Mouse (Mus musculus) embryonic facial prominence, embryonic 13.5 days (tissue): Measurements from ENCODE around the gene S100a2. TPM values are rescaled to one million over a fixed set of nuclear protein-coding genes. Genes with fewer than 3 reads are reported as not detected.
A peak's percentile ranks its signal among the peaks of the same experiment; 100 is the strongest.

Source experiments
- ATAC-seq: fragments of 200-750 bp; cut with Nextera tagmentation; 2 replicates; pipeline ENCODE4 v1.8.0; 2017; ENCODE audit warnings: low read depth; ENCODE audit not compliant: insufficient number of reproducible peaks, insufficient read depth, low FRiP score, low TSS enrichment
- H3K27ac ChIP-seq: fragments of 300-500 bp; sonication (generic); 2 replicates; pipeline ENCODE4 v1.5.1; 2015; ENCODE audit warnings: moderate library complexity, mild to moderate bottlenecking, inconsistent platforms
- H3K27me3 ChIP-seq: fragments of 300-500 bp; sonication (generic); 2 replicates; pipeline ENCODE4 v1.6.1; 2015; ENCODE audit warnings: mild to moderate bottlenecking, inconsistent platforms
- H3K36me3 ChIP-seq: fragments of 300-500 bp; sonication (generic); 2 replicates; pipeline ENCODE4 v1.6.1; 2015; ENCODE audit warnings: mild to moderate bottlenecking, inconsistent platforms
- H3K4me1 ChIP-seq: fragments of 300-500 bp; sonication (generic); 2 replicates; pipeline ENCODE4 v1.6.1; 2015; ENCODE audit warnings: inconsistent platforms
- H3K4me2 ChIP-seq: fragments of 300-500 bp; sonication (generic); 2 replicates; pipeline ENCODE4 v1.6.1; 2015; ENCODE audit warnings: moderate library complexity, mild to moderate bottlenecking, inconsistent platforms
- H3K4me3 ChIP-seq: fragments of 300-500 bp; sonication (generic); 2 replicates; pipeline ENCODE4 v1.5.1; 2015; ENCODE audit warnings: mild to moderate bottlenecking, inconsistent platforms
- H3K9ac ChIP-seq: fragments of 300-500 bp; sonication (generic); 2 replicates; pipeline ENCODE4 v1.6.1; 2015; ENCODE audit warnings: mild to moderate bottlenecking, inconsistent platforms
- H3K9me3 ChIP-seq: fragments of 300-500 bp; sonication (generic); 2 replicates; pipeline ENCODE4 v1.6.1; 2016; ENCODE audit warnings: inconsistent platforms
- WGBS: fragments of 180-500 bp; shearing (Covaris S2); methylation state at CpG from one replicate; pipeline ENCODE4 v1.1.7; 2015; ENCODE audit warnings: mixed read lengths; 5-methylcytosine and 5-hydroxymethylcytosine counted together
- polyA plus RNA-seq: library from polyadenylated mRNA; unstranded; fragments of >200 nt; fragmentation: Nextera tagmentation; extraction: Ambion mirVana; gene quantifications from 2 replicates; pipeline ENCODE4 v1.2.1, GENCODE M21; 2015

S100a2 gene
- polyA plus RNA-seq: not detected in 2 replicates

DNA sequence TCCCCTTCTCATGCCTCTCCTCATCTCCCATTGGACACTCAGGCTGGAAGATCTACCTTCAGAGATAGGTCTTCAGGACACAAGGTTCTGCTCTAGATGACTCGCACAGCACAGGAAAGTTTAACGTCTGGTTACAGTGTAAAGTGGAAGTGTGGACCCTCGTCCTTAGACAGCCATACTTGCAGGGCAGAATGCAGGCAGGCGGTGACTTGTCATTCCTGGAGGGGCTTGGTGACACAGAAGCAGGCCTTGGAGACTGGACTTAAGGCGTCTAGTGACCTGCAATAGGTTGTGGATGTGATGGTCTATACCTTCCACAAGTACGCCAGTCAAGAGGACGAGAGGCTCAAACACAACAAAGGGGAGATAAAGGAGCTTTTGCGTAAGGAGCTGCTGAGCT is at the start of gene S100a2:
Gene S100a2, plus strand, starts transcription at position 301 of the 400 bp plus-strand sequence.
- H3K9me3 ChIP-seq: no peaks in the 10 kb centered on the region
- WGBS: 80% methylated on average over 8 of the region's 8 CpGs
- H3K36me3 ChIP-seq: no peaks in the 10 kb centered on the region
- H3K9ac ChIP-seq: no peak within 1 kb of the TSS
- no peaks in the 10 kb centered on the region for H3K27me3 ChIP-seq
- no peak within 1 kb of the TSS for H3K4me2 ChIP-seq
- H3K4me3 ChIP-seq: no peak within 1 kb of the TSS
- H3K27ac ChIP-seq: peak within 1 kb of the TSS; percentile 22; the same call in 1 of the 2 replicates
- H3K4me1 ChIP-seq: peaks cover 22% of the 10 kb centered on the region; the same call in 1 of the 2 replicates
- ATAC-seq: no peak

DNA sequence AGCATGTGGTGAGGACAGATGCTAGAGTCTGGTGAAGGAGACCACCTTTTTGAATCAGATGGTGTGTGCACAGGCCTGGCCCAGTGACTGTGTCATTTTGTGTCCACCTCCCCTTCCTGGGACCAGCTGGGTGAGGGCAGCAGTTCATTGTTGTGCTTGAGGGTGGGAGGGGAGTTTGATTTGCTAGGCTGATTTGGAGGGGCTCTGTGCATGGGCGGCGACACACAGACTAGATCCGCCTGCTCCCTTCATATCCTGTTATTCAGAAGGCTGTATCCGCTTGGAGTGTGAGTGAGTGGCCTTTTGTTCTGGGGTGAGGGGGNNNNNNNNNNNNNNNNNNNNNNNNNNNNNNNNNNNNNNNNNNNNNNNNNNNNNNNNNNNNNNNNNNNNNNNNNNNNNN is 49.1 kb upstream of the S100a2 start:
- H3K9ac ChIP-seq: 0 out of 2 replicates have a peak overlapping the region, but pooled peaks have one; percentile 27
- WGBS: 52% methylated on average over 4 of the region's 4 CpGs
- H3K36me3 ChIP-seq: no peaks in the 10 kb centered on the region
- no peak for ATAC-seq
- no peak overlapping the region; the same call in 1 of the 2 replicates for H3K4me3 ChIP-seq
- peak overlapping the region; percentile 45; the same call in 1 of the 2 replicates for H3K27ac ChIP-seq
- no peaks in the 10 kb centered on the region for H3K27me3 ChIP-seq
- H3K4me2 ChIP-seq: peak overlapping the region; percentile 28
- no peaks in the 10 kb centered on the region for H3K9me3 ChIP-seq
- peaks cover 17% of the 10 kb centered on the region for H3K4me1 ChIP-seq

DNA sequence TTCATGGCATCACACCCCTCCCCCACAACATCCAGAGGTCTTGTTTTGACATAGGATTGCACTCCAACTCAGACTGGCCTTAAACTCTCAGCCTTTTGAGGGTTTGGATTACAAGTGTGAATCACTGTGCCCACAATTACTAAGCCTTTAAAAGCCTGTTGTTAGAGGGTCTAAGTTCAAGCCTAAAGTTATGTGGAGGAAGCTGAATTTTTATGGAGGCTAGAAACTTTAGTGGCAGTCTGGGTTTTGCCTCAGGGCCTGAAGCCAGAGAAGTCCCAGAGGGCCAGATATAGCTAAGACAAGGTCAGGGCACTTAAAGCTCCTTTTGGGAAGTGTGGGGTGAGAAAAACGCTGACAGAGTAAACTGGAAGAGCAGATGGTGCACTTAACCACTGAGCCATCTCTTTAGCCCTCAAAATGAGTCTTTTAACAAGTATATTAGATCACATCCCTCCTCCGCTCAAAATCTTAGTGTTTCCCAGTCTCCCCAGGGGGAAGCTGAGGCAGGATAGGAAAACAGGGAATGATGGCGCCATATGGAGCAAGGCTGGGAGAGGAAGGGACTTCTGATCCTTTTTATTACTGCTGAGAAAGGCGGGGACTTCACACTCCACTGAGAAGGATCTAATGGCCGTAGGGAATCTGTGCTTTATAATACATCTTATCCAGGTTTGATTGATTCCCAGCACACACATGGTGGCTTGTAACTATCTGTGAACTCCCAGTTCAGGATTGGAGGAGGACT is 40.2 kb upstream of the S100a2 start:
- no peak for ATAC-seq
- no peaks in the 10 kb centered on the region for H3K4me1 ChIP-seq
- no peak overlapping the region for H3K9ac ChIP-seq
- H3K9me3 ChIP-seq: no peaks in the 10 kb centered on the region
- H3K4me2 ChIP-seq: no peak overlapping the region
- H3K36me3 ChIP-seq: no peaks in the 10 kb centered on the region
- no peak overlapping the region for H3K4me3 ChIP-seq
- 57% methylated on average over 5 of the region's 5 CpGs for WGBS
- H3K27me3 ChIP-seq: no peaks in the 10 kb centered on the region
- H3K27ac ChIP-seq: no peak overlapping the region

DNA sequence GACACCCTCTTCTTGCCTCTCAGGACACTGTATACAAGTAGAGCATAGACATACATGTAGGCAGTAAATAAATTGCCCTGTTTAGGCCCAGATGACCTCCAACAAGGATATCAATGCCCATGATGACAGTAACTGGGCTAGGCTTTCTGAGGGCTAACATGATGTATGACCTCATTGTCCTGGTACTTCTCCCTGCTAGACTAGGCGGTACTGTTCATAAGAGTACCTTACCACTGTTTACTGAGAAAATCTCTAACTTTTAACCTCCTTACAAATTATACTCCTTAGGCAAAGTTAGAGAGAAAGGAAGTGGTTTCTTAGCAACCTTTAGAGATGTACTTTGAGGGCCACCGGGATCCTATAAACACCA is 39.6 kb upstream of the S100a2 start:
- Histone ChIP-seq H3K9ac (no peak overlapping the region), H3K4me2 (no peak overlapping the region), H3K27me3 (no peaks in the 10 kb centered on the region), H3K4me1 (no peaks in the 10 kb centered on the region), H3K4me3 (no peak overlapping the region), H3K27ac (no peak overlapping the region), H3K36me3 (no peaks in the 10 kb centered on the region), H3K9me3 (no peaks in the 10 kb centered on the region)
- 90% methylated on average over 2 of the region's 2 CpGs for WGBS
- ATAC-seq: no peak

DNA sequence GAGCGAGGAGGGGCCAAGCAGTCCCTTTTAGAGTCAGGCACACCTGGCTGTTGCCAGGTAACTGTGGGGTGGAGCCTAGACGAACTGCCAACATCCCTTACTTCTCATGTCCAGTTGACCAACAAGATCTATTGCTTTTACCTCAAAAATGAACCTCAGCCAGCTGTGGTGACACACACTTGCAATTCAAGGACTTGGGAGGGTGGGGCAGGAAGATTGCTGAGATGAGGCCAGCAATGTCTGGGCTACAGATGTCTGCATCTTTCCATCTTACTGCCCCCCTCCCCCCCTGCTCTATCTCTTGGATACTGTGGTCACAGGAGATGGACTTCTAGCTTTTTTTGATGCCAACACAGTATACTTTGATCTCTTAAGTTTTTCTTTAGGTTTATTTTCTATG is 37.8 kb upstream of the S100a2 start:
- WGBS: 71% methylated on average over 2 of the region's 2 CpGs

DNA sequence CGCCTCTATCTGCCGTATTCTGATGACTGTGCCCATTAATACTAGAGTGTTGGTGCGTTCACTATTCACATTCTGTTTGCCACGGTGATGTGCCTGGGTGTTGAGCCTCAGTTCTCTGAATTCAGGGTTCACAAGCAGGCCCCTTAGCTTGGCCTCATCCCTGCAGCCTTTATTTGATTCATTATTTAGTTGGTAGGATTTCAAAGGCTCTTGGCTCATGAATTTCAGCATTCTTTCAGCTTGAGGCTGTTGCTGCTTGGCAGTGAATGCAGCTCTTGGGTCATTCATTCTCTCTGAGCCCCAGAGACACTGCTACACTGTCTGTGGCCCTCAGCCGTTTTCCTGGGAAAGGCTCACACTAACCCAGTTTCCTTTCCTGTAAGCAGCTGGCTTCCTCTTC is 34.1 kb upstream of the S100a2 start:
- Histone ChIP-seq H3K27ac (no peak overlapping the region), H3K4me1 (peaks cover 4% of the 10 kb centered on the region; the same call in 1 of the 2 replicates), H3K36me3 (no peaks in the 10 kb centered on the region), H3K4me3 (no peak overlapping the region), H3K9me3 (no peaks in the 10 kb centered on the region), H3K9ac (no peak overlapping the region), H3K4me2 (no peak overlapping the region), H3K27me3 (no peaks in the 10 kb centered on the region)
- no peak for ATAC-seq
- 59% methylated on average over 5 of the region's 5 CpGs for WGBS

More for the DNA sequence above, 37.8 kb upstream of the S100a2 start:
- peaks cover 4% of the 10 kb centered on the region; the same call in 1 of the 2 replicates for H3K4me1 ChIP-seq
- no peak overlapping the region for H3K9ac ChIP-seq
- no peak overlapping the region for H3K4me2 ChIP-seq
- H3K36me3 ChIP-seq: no peaks in the 10 kb centered on the region
- H3K27ac ChIP-seq: no peak overlapping the region
- no peaks in the 10 kb centered on the region for H3K9me3 ChIP-seq
- ATAC-seq: no peak
- no peak overlapping the region for H3K4me3 ChIP-seq
- no peaks in the 10 kb centered on the region for H3K27me3 ChIP-seq

DNA sequence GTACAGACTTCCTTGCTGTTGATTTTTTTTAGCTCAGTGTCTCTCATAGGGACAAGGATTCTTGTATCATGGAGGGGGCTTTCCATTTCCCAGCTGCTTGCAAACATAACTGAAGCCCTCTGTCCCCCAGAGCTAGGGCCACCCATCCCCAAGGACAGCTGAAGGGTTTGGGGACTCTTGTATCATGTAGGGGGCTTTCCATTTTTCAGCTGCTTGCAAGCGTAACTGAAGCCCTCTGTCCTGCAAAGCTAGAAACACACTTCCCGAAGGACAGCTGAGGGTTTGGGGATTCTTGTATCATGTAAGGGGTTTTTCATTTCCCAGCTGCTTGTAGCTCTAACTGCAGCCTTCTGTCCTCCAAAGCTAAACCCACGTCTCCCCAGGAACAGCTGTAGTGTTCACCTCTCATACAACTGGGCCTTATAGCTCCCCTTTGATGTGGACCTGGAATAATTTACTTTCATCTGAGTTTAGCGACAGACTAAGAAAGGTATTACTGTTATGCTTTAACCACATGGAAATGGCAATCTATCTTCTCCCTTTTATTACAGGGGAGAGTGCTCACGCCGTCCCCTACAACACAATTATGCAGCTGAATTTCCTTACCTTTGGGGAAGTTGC is 29.9 kb upstream of the S100a2 start, which contains the start of gene S100a3:
Gene S100a3, plus strand, starts transcription at position 571 of the 621 bp plus-strand sequence.
- no peaks in the 10 kb centered on the region for H3K27me3 ChIP-seq
- no peak for ATAC-seq
- H3K9me3 ChIP-seq: no peaks in the 10 kb centered on the region
- no peak within 1 kb of the TSS for H3K27ac ChIP-seq
- H3K9ac ChIP-seq: no peak within 1 kb of the TSS
- H3K4me2 ChIP-seq: no peak within 1 kb of the TSS
- H3K4me3 ChIP-seq: no peak within 1 kb of the TSS
- H3K4me1 ChIP-seq: peaks cover 4% of the 10 kb centered on the region; the same call in 1 of the 2 replicates
- WGBS: 71% methylated on average over 6 of the region's 6 CpGs
- no peaks in the 10 kb centered on the region for H3K36me3 ChIP-seq

DNA sequence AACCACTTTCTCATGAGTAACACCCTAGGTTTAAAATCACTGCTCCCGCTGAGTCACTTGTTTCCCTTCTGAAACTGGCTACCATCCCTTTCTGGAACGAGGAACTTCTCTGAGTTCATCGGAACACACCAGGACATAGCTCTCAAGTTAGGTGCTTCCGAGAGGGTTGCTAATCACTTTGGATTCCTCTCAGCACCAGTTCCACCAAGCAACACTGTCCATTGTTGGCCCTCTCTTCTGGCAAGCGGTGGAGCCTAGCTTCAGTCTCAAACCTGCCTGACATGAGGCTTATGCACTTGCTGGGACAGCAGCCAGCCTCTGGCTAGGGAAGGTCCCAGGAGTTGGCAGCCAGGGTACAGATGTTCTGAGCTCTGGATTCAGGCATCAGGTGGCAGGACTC is 15.4 kb upstream of the S100a2 start:
- H3K27me3 ChIP-seq: no peaks in the 10 kb centered on the region
- 0 out of 2 replicates have a peak, but pooled peaks cover 9% of the 10 kb centered on the region for H3K4me1 ChIP-seq
- H3K9me3 ChIP-seq: no peaks in the 10 kb centered on the region
- no peak overlapping the region for H3K27ac ChIP-seq
- no peak for ATAC-seq
- 85% methylated on average over 5 of the region's 5 CpGs for WGBS
- H3K9ac ChIP-seq: no peak overlapping the region
- no peak overlapping the region for H3K4me3 ChIP-seq
- H3K4me2 ChIP-seq: no peak overlapping the region
- no peaks in the 10 kb centered on the region for H3K36me3 ChIP-seq

DNA sequence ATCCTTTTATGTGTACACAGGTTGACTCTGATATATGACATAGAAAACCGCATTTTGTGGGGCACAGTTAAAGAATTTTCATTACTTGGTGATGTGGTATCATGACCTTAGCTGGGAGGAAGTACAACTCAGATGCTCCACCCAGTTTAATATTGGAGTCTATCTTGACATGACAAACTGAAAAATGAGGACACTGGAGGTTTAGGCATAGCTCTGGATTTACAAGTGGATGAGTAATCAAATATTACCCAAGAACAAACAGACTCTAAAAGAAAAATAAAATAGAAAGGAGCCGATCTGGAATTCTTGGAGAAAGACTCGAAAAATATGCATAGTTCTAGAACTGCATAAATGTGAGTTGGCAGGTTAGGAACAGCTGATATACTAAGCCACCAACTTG is 14.7 kb upstream of the S100a2 start:
- no peaks in the 10 kb centered on the region for H3K36me3 ChIP-seq
- H3K4me1 ChIP-seq: 0 out of 2 replicates have a peak, but pooled peaks cover 11% of the 10 kb centered on the region
- H3K9ac ChIP-seq: no peak overlapping the region
- no peak overlapping the region for H3K4me2 ChIP-seq
- no peak overlapping the region for H3K27ac ChIP-seq
- H3K4me3 ChIP-seq: no peak overlapping the region
- 78% methylated on average over 3 of the region's 3 CpGs for WGBS
- no peaks in the 10 kb centered on the region for H3K9me3 ChIP-seq
- ATAC-seq: no peak
- H3K27me3 ChIP-seq: no peaks in the 10 kb centered on the region

DNA sequence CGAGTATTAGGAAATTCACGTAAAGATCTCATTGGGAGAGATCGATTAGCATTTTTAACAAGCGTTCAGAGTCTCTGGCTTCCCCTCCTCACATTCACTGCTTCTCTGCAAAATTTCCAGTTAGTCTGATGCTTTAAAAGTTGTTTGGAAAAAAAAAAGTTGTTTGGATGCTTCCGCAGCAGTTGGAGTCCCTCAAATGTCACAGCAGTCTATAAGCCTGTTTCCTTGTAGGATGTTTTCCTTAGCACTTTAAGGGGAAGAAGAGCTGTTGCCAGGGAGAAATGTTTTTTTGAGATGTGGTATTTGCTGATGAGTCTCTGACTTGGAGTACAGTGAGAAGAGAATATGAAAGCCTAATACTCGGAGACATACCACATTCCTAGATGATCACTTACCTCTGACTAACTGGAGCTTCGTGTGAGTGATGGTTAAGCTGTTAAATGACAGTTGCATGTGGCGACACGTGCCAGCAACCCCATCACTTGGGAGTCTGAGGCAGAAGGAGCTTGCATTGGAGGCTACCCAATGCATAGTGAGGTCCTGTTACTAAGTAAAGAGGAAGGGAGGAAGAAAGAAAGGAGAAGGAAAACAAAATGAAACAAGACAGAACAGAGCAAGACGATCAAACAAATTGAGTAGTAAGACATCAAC is 13.6 kb upstream of the S100a2 start:
- WGBS: 67% methylated on average over 10 of the region's 10 CpGs
- Histone ChIP-seq H3K4me1 (0 out of 2 replicates have a peak, but pooled peaks cover 11% of the 10 kb centered on the region), H3K4me3 (no peak overlapping the region), H3K4me2 (no peak overlapping the region), H3K9ac (no peak overlapping the region), H3K36me3 (no peaks in the 10 kb centered on the region), H3K27ac (no peak overlapping the region), H3K9me3 (no peaks in the 10 kb centered on the region), H3K27me3 (no peaks in the 10 kb centered on the region)
- no peak for ATAC-seq

DNA sequence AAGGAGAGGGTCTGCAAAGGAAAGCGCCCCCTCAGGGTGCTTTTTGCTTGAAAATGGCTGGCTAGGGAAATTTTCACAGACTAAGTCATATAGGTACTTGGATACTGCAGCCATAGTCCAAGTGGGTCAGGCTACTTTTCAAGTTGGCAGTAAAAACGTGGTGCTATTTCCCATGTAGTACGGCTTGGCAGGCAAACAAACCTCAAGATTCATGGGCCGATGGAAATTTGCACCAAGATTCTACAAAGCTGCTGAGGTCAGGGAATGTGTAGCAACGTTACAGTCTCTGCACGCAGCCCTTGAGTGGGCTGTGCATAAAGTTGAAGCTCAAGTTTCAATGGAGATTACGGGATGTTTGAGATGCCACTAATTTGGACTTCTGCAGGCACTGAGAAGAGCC is 10.6 kb upstream of the S100a2 start:
- Histone ChIP-seq H3K27ac (no peak overlapping the region), H3K27me3 (no peaks in the 10 kb centered on the region), H3K9me3 (no peaks in the 10 kb centered on the region), H3K9ac (no peak overlapping the region), H3K36me3 (no peaks in the 10 kb centered on the region), H3K4me3 (no peak overlapping the region), H3K4me2 (no peak overlapping the region), H3K4me1 (0 out of 2 replicates have a peak, but pooled peaks cover 16% of the 10 kb centered on the region)
- no peak for ATAC-seq
- WGBS: 44% methylated on average over 7 of the region's 7 CpGs
